Mouse (Mus musculus) testis, adult 2 months (tissue): ENCODE measurements around the gene Popdc2. TPM values are rescaled to one million over a fixed set of nuclear protein-coding genes. Genes with fewer than 3 reads are reported as not detected.

Source experiments
- H3K27ac ChIP-seq: fragments of 200-500 bp; 2 replicates; pipeline ENCODE4 v1.5.1; 2012; ENCODE audit warnings: low read depth, low read length; ENCODE audit not compliant: control insufficient read depth, insufficient read depth
- H3K27me3 ChIP-seq: fragments of 200-500 bp; 2 replicates; pipeline ENCODE4 v1.6.1; 2012; ENCODE audit warnings: mild to moderate bottlenecking, low read length, moderate library complexity; ENCODE audit not compliant: control insufficient read depth, insufficient read depth
- H3K36me3 ChIP-seq: fragments of 200-500 bp; 2 replicates; pipeline ENCODE4 v1.6.1; 2012; ENCODE audit warnings: mild to moderate bottlenecking, low read length; ENCODE audit not compliant: control insufficient read depth, insufficient read depth
- H3K4me1 ChIP-seq: fragments of 200-500 bp; 2 replicates; pipeline ENCODE4 v1.6.1; 2012; ENCODE audit warnings: low read length; ENCODE audit not compliant: control insufficient read depth, insufficient read depth
- H3K4me3 ChIP-seq: fragments of 200-500 bp; 2 replicates; pipeline ENCODE4 v1.5.1; 2012; ENCODE audit warnings: low read depth, mild to moderate bottlenecking, low read length, moderate library complexity, mixed read lengths; ENCODE audit not compliant: control insufficient read depth
- CTCF ChIP-seq: fragments of 200-500 bp; IDR thresholded peaks from 2 replicates; pipeline ENCODE4 v1.5.1; 2012; ENCODE audit warnings: low read depth, mild to moderate bottlenecking, inconsistent platforms, low read length, moderate library complexity; ENCODE audit not compliant: control insufficient read depth, insufficient read depth, insufficient replicate concordance
- POLR2A ChIP-seq: fragments of 200-500 bp; IDR thresholded peaks from 2 replicates; pipeline ENCODE4 v1.6.1; 2012; ENCODE audit warnings: low read depth, mild to moderate bottlenecking, inconsistent platforms, low read length, moderate library complexity; ENCODE audit not compliant: control insufficient read depth
- polyA plus RNA-seq: library from polyadenylated mRNA; depleted of rRNA; stranded (reverse); fragments of >200 nt; gene quantifications from 2 replicates; pipeline ENCODE4 v1.2.3, GENCODE M21; 2012

Popdc2 gene
- polyA plus RNA-seq, 1 experiment, result 1.4 TPM

- H3K27ac ChIP-seq, result no peak overlapping the region
- H3K4me3 ChIP-seq, result no peak overlapping the region
- no peaks in the 10 kb centered on the region for H3K27me3 ChIP-seq
- H3K4me1 ChIP-seq, result peaks cover 2% of the 10 kb centered on the region; the same call in 1 of the 2 replicates
- TF ChIP-seq POLR2A, result no peak
- TF ChIP-seq CTCF, result no peak
- no peaks in the 10 kb centered on the region for H3K36me3 ChIP-seq
These were observed 26.7 kb downstream of the Popdc2 start for GRCm38 (mm10) chr16:38388757-38389156.

DNA sequence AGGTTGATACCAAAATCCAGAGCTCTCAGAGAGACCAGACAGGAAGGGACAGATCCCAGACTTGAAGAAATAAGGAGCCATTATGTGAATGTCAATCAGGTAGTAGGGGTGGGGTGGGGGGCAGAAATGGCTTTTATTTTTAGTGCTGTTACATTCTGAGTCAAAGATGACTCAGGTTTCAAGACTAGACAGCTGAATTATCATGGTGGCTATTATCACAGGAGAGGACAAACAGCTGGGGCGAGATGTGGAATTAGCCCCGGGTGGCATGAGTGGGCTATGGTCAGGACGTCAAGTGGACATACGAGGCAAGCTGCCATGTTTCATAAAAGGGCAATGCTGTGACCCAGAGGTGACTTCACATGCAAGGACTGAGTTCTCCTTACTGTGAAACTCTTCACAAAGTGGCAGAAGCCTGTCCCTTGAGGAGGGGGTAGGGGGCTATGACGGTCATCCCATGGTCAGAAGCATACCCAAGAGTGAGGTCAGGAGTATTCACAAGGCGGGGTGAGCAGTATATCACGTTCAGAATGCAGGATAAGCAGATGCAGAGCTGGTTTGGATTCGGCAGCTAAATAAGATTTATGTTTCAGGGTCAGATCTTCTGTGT lies 27.4 kb downstream of the Popdc2 start:
- Histone ChIP-seq H3K27me3 (no peaks in the 10 kb centered on the region), H3K4me1 (peaks cover 2% of the 10 kb centered on the region; the same call in 1 of the 2 replicates), H3K27ac (no peak overlapping the region), H3K4me3 (no peak overlapping the region), H3K36me3 (no peaks in the 10 kb centered on the region)
- TF ChIP-seq CTCF, result no peak
- TF ChIP-seq POLR2A, result no peak

DNA sequence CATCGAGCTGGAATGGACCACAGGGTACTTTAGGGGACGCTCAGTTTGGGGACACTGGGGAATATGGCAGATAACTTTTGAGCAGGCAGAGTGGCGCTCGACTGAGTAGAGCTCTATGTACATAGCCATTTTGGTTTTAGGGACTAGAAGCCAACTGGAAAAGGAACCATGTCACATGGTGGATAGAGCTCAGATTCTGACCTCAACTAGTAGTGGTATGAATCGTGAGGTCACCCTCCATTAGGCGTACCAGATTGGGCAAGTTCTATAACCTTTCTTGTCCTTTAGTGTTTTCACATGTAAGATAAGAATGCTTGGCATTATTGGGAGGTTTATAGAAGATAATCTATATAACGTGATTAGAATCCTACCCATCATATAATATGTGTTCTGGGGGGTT lies 28.3 kb downstream of the Popdc2 start:
- H3K27me3 ChIP-seq, result no peaks in the 10 kb centered on the region
- no peak overlapping the region for H3K4me3 ChIP-seq
- no peaks in the 10 kb centered on the region for H3K36me3 ChIP-seq
- peaks cover 2% of the 10 kb centered on the region; the same call in 1 of the 2 replicates for H3K4me1 ChIP-seq
- no peak overlapping the region for H3K27ac ChIP-seq
- TF ChIP-seq POLR2A, result no peak
- TF ChIP-seq CTCF, result no peak

DNA sequence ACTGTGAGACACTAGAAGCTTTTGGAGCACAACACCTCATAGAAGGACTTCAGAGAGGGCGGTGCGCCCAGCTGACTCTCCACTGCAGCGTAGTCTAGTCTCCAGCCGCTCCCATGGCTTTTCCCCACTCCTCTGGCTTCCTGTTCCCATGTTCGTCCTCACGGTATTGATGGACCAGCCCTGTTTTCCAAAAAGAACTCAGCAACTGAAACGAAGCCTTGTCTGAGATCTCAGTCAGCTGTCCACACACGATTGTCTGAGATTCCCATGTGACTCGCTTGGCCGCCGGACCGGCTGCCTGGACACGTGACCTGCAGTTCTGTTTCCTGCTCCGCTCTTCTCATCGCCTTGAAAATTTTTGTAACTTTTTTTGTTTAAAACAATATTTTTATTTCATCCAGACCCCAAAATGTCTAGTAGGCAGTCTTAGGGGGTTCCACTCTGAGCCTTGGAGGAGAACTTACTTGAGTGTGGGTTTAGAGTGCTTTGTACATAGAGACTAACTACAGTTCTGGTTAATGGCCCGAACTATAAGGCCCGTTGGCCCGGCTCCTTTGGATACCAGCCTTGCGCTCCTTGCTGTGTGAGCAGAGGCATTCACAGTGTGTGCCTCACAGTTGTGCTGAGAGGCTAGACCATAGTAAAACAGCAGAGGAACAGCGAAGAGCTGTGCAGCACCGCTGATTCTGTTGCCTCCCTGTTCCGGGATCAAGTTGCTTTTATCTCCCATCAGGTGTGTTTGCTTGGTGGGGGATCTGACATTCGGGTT lies 30.3 kb downstream of the Popdc2 start:
- H3K36me3 ChIP-seq, result no peaks in the 10 kb centered on the region
- no peak overlapping the region for H3K27ac ChIP-seq
- TF ChIP-seq POLR2A (no peak), CTCF (no peak)
- no peaks in the 10 kb centered on the region for H3K27me3 ChIP-seq
- H3K4me1 ChIP-seq, result peaks cover 2% of the 10 kb centered on the region; the same call in 1 of the 2 replicates
- H3K4me3 ChIP-seq, result peak overlapping the region; percentile 81

DNA sequence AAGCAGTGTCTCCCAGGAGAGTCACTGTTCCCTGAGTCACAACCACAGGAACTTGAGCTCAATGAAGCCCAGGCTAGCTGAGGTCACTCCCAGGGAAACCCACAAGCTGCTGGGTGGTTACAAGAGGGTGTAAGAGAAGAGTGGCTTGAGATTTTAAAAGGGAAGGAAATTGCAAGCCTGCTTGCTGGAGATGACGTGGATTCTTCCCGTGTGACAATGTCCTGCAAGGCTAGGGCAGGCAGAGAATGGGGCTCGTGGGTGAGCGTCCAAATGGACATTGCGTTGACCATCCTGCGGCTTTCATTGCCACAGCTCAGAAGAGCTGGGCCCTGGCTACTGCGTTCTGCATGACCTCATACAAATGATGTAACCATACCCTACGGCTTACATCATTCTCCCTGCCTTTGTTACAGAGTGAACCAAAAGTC lies 32.2 kb downstream of the Popdc2 start:
- Histone ChIP-seq H3K27ac (no peak overlapping the region), H3K4me1 (peaks cover 4% of the 10 kb centered on the region; the same call in 1 of the 2 replicates), H3K27me3 (no peaks in the 10 kb centered on the region), H3K4me3 (no peak overlapping the region), H3K36me3 (no peaks in the 10 kb centered on the region)
- no peak for TF ChIP-seq POLR2A

- Histone ChIP-seq H3K36me3 (no peaks in the 10 kb centered on the region), H3K4me3 (no peak overlapping the region), H3K4me1 (peaks cover 10% of the 10 kb centered on the region), H3K27me3 (no peaks in the 10 kb centered on the region), H3K27ac (no peak overlapping the region)
- TF ChIP-seq POLR2A (no peak), CTCF (no peak)
These were observed 33.2 kb downstream of the Popdc2 start for GRCm38 (mm10) chr16:38395060-38395730.

DNA sequence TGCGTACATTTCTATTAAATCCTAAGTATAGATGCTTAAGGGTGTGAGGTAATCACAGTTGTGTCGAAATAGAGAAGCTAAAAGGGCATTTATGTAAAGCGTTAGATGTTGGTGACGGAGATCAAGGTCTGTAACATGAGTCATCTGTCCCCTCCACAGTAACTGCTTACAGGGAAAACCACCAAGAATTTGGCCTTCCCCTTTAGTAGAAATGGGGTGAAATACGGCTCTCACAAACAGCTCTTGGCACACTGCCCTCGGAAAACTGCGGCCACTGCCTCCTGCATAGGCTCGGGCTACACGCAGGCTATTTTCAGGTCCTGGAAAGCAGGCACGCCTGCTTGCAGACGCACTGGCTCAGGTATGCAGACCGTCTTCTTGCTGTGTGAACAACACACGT lies 34.1 kb downstream of the Popdc2 start:
- H3K27ac ChIP-seq, result no peak overlapping the region
- H3K36me3 ChIP-seq, result no peaks in the 10 kb centered on the region
- no peak overlapping the region for H3K4me3 ChIP-seq
- TF ChIP-seq POLR2A (no peak), CTCF (no peak)
- H3K27me3 ChIP-seq, result no peaks in the 10 kb centered on the region
- H3K4me1 ChIP-seq, result peaks cover 10% of the 10 kb centered on the region
